Mouse (Mus musculus): ENCODE results near the gene Il34.

- TF ChIP-seq CTCF (IDR thresholded peaks at IDR 0.05; ENCODE audit: low read depth, low read length) (peak; percentile 38), POLR2A (IDR thresholded peaks at IDR 0.05; ENCODE audit: borderline replicate concordance, low read depth, low read length) (no peak)
Observed at GRCm38 (mm10) chr8:110726893-110727292, 78.8 kb downstream of the Il34 start.
